Mouse (Mus musculus): Measurements from ENCODE around the gene Acvr2a. TPM values are rescaled to one million over a fixed set of nuclear protein-coding genes. Genes with fewer than 3 reads are reported as not detected.

Acvr2a gene
- polyA plus RNA-seq (2015; fragmentation: Nextera tagmentation; extraction: Ambion mirVana), result 38.3 and 45.2 TPM in 2 replicates

DNA sequence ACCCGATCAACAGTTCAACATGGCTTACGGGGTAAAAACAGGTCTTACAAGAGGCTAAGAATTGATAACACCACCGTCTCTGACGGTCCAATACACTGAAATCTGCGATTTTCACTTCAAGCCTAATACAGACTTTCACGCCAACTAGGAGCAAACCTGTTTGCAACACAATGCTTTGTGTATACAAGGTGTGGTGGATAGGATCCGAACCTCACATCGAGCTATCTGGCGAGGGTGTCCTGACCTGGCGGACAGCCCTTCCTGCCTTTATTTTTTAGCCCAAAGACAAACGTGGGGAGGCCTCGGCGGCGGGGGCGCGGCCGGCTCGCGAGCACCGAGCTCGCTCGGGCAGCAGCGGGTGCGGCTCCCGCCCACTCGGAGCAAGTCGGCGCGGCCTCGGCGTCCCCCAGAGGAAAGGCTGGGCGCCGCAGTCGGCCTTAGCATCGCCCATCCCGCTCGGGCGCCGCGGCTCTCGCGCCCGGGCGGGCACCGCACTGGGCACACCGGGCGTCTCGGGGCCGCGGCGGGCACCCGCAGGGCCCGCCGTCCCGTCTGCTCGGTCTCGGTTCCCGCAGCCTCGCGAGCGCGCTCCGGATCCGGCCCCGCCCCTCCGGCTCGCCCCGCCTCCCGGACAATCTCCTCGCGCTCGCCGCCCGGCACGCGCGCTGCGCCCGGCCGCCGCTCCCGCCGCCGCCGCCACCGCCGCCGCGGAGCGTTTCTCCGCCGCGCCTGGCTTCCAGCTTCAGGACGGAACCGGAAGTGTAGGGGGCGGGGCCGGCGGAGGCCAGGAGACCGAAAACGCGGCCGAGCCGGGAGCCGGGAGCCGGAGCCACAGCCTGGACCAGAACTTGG lies at the start of gene Acvr2a:
Gene Acvr2a (plus strand): TSS at position 739 of the 852 bp plus-strand sequence.
- H3K27me3 ChIP-seq (replicated peaks), result no peaks in the 10 kb centered on the region

DNA sequence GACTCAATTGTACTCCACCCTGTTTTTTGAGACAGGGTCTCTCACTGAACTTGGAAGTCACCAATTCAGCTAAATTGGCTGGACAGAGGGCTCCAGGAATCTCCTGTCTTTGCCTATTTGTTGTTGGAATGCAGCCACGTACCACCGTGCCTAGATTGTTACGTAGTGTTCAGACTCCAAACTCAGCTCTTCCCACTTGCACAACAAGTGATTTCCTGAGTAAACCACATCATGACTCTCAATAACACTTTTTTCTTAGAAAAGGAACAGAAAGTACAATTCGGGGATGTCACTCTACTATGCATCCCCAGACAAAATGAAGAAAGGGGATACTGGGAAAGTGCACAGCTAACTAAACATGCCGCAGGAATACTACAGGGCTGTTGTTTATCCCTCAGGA lies 47.4 kb upstream of the Acvr2a start:
- H3K27me3 ChIP-seq (replicated peaks), result no peaks in the 10 kb centered on the region
- no peak overlapping the region for H3K9ac ChIP-seq (replicated peaks)
- no peak overlapping the region for H3K4me3 ChIP-seq (replicated peaks)
- no peak for ATAC-seq (ENCODE audit: low FRiP score)
- H3K4me2 ChIP-seq, result no peak overlapping the region
- H3K36me3 ChIP-seq, result no peaks in the 10 kb centered on the region
- 90% methylated on average over 5 of the region's 5 CpGs for WGBS
- H3K9me3 ChIP-seq (replicated peaks), result no peaks in the 10 kb centered on the region
- H3K4me1 ChIP-seq, result no peaks in the 10 kb centered on the region
- no peak overlapping the region for H3K27ac ChIP-seq (replicated peaks)

More for the DNA sequence above, at the start of gene Acvr2a:
- peak; percentile 92 for ATAC-seq (ENCODE audit: low FRiP score)
- Histone ChIP-seq H3K4me3 (replicated peaks) (peak within 1 kb of the TSS; percentile 97), H3K27ac (replicated peaks) (peak within 1 kb of the TSS; percentile 98), H3K36me3 (no peaks in the 10 kb centered on the region), H3K9ac (replicated peaks) (peak within 1 kb of the TSS; percentile 97), H3K4me1 (peaks cover 20% of the 10 kb centered on the region), H3K4me2 (peak within 1 kb of the TSS; percentile 63), H3K9me3 (replicated peaks) (no peaks in the 10 kb centered on the region)
- WGBS, result under 1% methylated on average over 73 of the region's 105 CpGs

DNA sequence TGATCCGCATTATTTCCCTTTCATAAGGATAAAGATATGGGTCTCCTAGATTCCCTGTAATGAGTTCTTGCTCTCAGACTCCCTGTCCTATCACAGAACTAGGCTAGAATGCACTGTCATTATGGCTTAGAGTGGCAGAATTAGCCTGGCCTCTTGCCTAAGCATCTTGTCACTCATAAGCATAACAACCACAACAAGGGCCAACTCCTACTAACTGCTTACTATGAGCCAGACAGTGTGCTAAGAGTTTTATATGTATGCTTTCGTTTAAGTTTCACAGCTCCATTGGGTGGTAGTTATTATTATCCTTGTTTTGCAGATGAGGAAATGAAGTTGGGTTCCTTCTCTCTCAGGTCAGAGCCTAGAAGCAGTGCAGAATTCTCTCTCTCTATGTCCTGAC lies 46.1 kb upstream of the Acvr2a start:
- Histone ChIP-seq H3K9ac (replicated peaks) (no peak overlapping the region), H3K4me2 (no peak overlapping the region), H3K36me3 (no peaks in the 10 kb centered on the region), H3K9me3 (replicated peaks) (no peaks in the 10 kb centered on the region), H3K4me3 (replicated peaks) (no peak overlapping the region), H3K27ac (replicated peaks) (no peak overlapping the region), H3K27me3 (replicated peaks) (no peaks in the 10 kb centered on the region), H3K4me1 (no peaks in the 10 kb centered on the region)
- 90% methylated on average over 2 of the region's 2 CpGs for WGBS
- no peak for ATAC-seq (ENCODE audit: low FRiP score)

DNA sequence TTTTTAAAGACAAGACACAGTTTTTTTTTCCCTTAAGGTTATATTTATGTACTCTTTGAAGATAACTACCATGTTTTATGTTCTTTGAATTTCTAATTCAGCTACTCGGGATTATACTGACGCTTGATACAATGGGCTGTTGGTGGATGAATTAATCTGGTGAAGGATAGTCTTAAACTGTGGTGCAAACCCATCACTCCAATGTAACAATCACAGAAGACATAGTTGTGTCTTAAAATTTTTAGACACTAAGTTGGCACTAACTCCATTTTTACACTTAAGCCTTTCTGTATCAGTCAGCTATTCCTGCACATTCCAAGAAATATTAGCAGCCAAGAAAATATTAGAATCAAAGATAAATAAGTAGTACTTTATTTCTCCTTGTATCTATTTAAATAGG lies 45.7 kb upstream of the Acvr2a start:
- 77% methylated on average over 2 of the region's 2 CpGs for WGBS
- ATAC-seq (ENCODE audit: low FRiP score), result no peak
- H3K9ac ChIP-seq (replicated peaks), result no peak overlapping the region
- H3K4me2 ChIP-seq, result no peak overlapping the region
- no peaks in the 10 kb centered on the region for H3K9me3 ChIP-seq (replicated peaks)
- no peak overlapping the region for H3K27ac ChIP-seq (replicated peaks)
- no peaks in the 10 kb centered on the region for H3K36me3 ChIP-seq
- no peaks in the 10 kb centered on the region for H3K4me1 ChIP-seq
- no peak overlapping the region for H3K4me3 ChIP-seq (replicated peaks)
- no peaks in the 10 kb centered on the region for H3K27me3 ChIP-seq (replicated peaks)

DNA sequence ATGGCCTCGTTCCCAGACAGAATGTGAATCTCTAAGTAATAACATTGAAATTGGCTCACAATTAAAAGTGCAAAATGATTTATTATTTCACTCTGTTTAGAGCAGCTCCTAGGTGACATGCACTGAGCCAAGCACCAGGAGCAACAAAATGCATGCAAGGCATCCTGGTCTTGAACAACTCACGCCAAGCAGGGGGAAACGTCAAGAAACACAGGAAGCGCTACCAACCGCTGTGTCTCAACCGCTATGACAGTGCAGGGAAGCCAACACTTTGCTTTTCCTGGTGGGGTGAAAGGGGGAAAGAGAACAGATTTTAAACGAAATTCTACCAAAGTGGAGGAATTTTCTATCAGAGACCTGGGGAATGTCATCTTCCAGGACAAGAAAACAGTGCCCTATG lies 43.8 kb upstream of the Acvr2a start:
- no peak for ATAC-seq (ENCODE audit: low FRiP score)
- 79% methylated on average over 7 of the region's 7 CpGs for WGBS
- H3K27me3 ChIP-seq (replicated peaks), result no peaks in the 10 kb centered on the region

DNA sequence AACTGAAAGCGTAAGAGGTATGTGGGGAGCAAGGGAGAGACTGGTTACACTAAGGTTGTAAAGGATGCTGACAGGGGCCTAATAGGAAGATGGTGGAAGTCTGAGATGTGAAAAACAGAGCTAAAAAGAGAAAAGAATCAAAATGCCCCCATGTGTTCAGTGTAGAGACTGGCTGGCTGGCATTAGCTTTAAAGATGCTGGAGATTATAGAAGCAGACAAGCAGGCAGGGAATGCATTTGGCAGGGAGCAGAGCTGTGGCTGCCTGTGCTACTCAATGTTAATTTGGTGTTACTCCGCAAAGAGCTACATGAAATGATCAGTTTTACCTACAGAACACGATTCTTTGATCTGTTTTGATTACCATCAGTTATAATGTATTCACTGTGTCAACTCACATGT lies 43.3 kb upstream of the Acvr2a start:
- no peak for ATAC-seq (ENCODE audit: low FRiP score)
- 86% methylated on average over 3 of the region's 3 CpGs for WGBS
- Histone ChIP-seq H3K27me3 (replicated peaks) (no peaks in the 10 kb centered on the region), H3K27ac (replicated peaks) (no peak overlapping the region), H3K9ac (replicated peaks) (no peak overlapping the region), H3K4me1 (no peaks in the 10 kb centered on the region), H3K4me3 (replicated peaks) (no peak overlapping the region), H3K4me2 (no peak overlapping the region), H3K9me3 (replicated peaks) (no peaks in the 10 kb centered on the region), H3K36me3 (no peaks in the 10 kb centered on the region)

More for the DNA sequence above, 43.8 kb upstream of the Acvr2a start:
- no peaks in the 10 kb centered on the region for H3K4me1 ChIP-seq
- H3K36me3 ChIP-seq, result no peaks in the 10 kb centered on the region
- H3K4me2 ChIP-seq, result no peak overlapping the region
- no peak overlapping the region for H3K9ac ChIP-seq (replicated peaks)
- H3K9me3 ChIP-seq (replicated peaks), result no peaks in the 10 kb centered on the region
- H3K27ac ChIP-seq (replicated peaks), result no peak overlapping the region
- H3K4me3 ChIP-seq (replicated peaks), result no peak overlapping the region

DNA sequence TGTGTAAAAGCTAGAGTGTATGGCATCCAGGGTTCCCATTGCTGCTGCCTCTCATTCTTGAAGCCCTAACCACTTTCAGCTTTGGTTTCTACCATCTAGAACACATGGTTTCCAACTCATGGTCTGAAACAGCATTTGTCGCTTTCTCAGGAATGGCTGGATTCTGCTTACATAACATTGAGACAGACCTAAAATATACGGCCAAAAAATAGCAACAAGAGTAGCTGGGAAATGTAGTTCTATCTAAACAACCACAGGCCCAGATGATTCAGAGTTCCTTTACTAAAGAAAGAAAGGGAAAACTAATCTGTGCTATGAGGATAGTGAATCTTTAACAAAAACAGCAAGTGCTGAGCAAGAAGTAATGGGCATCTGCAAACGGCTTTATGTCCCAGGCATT lies 38.6 kb upstream of the Acvr2a start:
- Histone ChIP-seq H3K4me3 (replicated peaks) (no peak overlapping the region), H3K9ac (replicated peaks) (no peak overlapping the region), H3K27me3 (replicated peaks) (no peaks in the 10 kb centered on the region), H3K4me1 (no peaks in the 10 kb centered on the region), H3K27ac (replicated peaks) (no peak overlapping the region), H3K36me3 (no peaks in the 10 kb centered on the region), H3K9me3 (replicated peaks) (no peaks in the 10 kb centered on the region), H3K4me2 (no peak overlapping the region)
- ATAC-seq (ENCODE audit: low FRiP score), result no peak
- 89% methylated on average over 3 of the region's 3 CpGs for WGBS

DNA sequence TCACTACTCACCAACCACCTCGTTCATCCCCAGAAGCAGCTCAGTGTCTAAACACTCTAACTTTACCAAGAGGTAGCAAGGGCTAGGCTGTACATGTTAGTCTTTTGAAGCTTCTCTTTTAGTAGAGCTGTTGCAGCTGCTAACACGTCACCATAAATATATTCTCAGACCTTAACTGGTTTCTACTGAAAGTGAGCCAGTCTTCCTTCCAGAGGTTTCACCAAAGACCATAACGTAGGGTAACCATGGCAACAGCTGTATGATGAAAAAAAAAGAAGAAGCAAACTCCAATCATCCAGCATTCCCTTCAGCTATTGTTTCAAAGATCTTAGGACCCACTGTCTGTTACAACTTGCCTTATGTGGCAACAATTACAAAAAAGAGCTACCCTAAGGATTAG lies 25.0 kb upstream of the Acvr2a start:
- H3K4me1 ChIP-seq, result no peaks in the 10 kb centered on the region
- no peak overlapping the region for H3K27ac ChIP-seq (replicated peaks)
- H3K9me3 ChIP-seq (replicated peaks), result no peaks in the 10 kb centered on the region
- no peak overlapping the region for H3K4me3 ChIP-seq (replicated peaks)
- H3K27me3 ChIP-seq (replicated peaks), result no peaks in the 10 kb centered on the region
- WGBS, result 57% methylated on average over 3 of the region's 3 CpGs
- H3K36me3 ChIP-seq, result no peaks in the 10 kb centered on the region
- no peak for ATAC-seq (ENCODE audit: low FRiP score)
- H3K4me2 ChIP-seq, result no peak overlapping the region
- no peak overlapping the region for H3K9ac ChIP-seq (replicated peaks)

DNA sequence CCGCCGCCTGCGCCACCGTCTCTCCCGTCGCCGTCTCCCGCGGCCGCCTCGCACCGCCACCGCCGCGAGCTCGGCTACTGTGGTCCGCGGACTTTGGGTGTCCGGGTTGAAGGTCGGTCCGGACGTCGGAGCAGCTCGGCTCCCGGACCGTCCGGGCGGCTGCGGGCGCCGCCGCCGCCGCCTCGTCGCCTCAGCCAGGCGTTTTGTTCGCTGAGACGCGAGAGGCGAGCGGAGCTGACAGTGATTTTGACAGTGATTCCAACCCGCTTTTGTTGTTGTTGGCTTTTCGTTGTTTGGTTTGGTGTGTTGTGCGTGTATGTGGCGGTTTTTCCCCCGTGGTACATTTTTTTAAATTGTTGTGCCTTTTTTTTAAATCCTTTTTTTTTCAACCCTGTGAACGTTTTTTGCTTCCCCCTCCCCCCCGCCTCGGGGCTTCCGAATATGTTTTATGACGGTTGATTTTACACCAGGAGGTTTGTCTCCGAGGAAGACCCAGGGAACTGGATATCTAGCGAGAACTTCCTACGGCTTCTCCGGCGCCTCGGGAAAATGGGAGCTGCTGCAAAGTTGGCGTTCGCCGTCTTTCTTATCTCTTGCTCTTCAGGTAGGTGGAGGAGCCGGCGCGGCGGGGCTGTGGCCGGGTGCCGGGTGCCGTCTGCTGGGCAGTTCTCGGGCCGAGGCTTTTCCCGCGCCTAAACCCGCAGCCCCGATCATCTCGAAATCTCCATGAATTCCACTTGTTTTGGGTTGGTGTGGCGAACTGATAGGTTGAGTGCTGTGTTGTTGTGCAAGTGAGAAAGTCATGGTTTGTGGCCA lies 522 bp downstream of the Acvr2a start:
- Histone ChIP-seq H3K36me3 (no peaks in the 10 kb centered on the region), H3K9ac (replicated peaks) (peak overlapping the region; percentile 97), H3K4me1 (peaks cover 20% of the 10 kb centered on the region), H3K27me3 (replicated peaks) (no peaks in the 10 kb centered on the region), H3K27ac (replicated peaks) (peak overlapping the region; percentile 98), H3K9me3 (replicated peaks) (no peaks in the 10 kb centered on the region), H3K4me2 (peak overlapping the region; percentile 63), H3K4me3 (replicated peaks) (peak overlapping the region; percentile 97)
- peak; percentile 18 for ATAC-seq (ENCODE audit: low FRiP score)
- WGBS, result under 1% methylated on average over 76 of the region's 76 CpGs

DNA sequence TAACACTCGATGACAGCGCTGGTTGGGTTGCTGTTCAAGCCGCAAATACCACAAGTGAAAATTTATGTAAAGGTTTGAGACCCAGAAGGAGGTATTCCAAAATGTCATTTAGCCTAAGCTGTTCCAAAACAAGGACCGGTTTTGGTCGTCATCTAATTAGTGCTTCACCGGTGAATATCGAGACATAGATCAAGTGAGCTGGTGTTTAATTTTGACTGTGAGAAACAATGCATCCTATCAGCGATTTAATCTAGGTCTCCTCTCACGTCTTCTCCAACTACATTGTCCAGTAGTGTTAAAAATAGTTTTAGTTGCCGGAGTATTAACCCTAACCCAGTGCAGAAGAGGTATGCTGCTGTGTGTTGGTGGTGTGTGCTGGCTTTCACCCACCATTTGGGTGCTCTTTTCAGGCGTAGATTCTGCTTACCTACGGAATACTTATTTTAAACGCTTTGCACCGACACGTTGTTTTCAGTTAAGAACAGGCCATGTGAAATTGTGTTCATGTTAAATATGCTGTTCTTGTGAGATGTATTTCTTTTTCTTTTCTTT lies 1.2 kb downstream of the Acvr2a start:
- H3K9me3 ChIP-seq (replicated peaks), result no peaks in the 10 kb centered on the region
- H3K36me3 ChIP-seq, result no peaks in the 10 kb centered on the region
- ATAC-seq (ENCODE audit: low FRiP score), result no peak
- no peaks in the 10 kb centered on the region for H3K27me3 ChIP-seq (replicated peaks)
- peak overlapping the region; percentile 63 for H3K4me2 ChIP-seq
- under 1% methylated on average over 15 of the region's 15 CpGs for WGBS
- H3K4me1 ChIP-seq, result peaks cover 20% of the 10 kb centered on the region
- H3K27ac ChIP-seq (replicated peaks), result peak overlapping the region; percentile 98
- peak overlapping the region; percentile 97 for H3K4me3 ChIP-seq (replicated peaks)
- H3K9ac ChIP-seq (replicated peaks), result peak overlapping the region; percentile 97

DNA sequence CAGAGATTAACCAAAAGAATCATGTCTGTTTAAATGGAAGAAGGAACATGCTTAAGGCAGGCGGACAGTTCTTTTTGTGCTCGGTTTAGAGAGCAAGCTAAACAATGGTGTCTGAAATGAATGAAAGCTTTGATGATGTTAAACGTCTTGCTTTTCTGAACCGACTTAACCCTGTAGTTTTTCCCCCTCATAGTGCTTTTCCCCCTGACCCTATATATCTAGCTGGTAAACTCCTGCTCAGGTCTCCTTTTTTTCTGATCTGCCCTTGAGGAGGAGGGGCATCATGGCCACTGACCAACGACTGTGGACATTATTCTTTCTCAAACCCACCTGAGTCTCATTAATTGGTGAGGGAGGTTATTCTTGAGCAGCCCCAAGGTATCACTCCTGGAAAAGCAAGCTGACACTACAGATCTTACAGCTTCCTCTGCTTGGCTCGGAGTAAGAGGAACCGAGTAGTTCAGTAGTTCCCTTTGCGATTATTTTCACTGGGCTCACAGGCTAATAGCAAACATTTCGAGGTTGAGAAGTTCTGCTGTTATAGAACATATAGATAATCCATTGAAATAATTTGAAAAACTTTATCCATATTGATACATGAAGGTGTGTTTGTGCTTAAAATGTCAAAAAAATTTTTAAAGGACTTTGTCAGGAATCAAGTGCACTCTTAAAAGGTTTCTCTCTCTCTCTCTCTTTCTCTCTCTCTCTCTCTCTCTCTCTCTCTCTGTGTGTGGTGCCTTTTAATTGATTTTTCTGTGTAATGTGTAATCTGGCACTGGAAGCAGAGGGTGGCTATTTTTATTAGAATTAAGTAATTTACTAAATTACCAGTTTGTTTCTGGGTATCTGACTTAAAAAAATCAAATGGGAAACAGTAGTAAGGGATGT lies 2.5 kb downstream of the Acvr2a start:
- Histone ChIP-seq H3K27me3 (replicated peaks) (no peaks in the 10 kb centered on the region), H3K9ac (replicated peaks) (peak overlapping the region; percentile 97), H3K36me3 (no peaks in the 10 kb centered on the region), H3K4me2 (peak overlapping the region; percentile 63), H3K9me3 (replicated peaks) (no peaks in the 10 kb centered on the region), H3K4me1 (peaks cover 22% of the 10 kb centered on the region), H3K4me3 (replicated peaks) (peak overlapping the region; percentile 97), H3K27ac (replicated peaks) (peak overlapping the region; percentile 98)
- 7% methylated on average over 9 of the region's 9 CpGs for WGBS
- ATAC-seq (ENCODE audit: low FRiP score), result no peak

All from neural tube, embryonic 15.5 days (tissue).